Mouse (Mus musculus) neural tube, embryonic 12.5 days (tissue): ENCODE measurements at regions not wholly inside any gene's neighbourhood (a gene's known extent, or its start where the extent isn't known, plus 50 kb on each side); places are given as distances from the start of the nearest gene placed in this dataset.

ENCODE experiments used
- ATAC-seq: fragments of 200-750 bp; cut with Nextera tagmentation; 2 replicates; pipeline ENCODE4 v1.8.0; 2017; ENCODE audit warnings: low read depth, mild to moderate bottlenecking, moderate TSS enrichment, moderate library complexity; ENCODE audit not compliant: low FRiP score
- H3K27ac ChIP-seq: fragments of 300-500 bp; sonication (generic); 2 replicates; pipeline ENCODE4 v1.5.1; 2016
- H3K27me3 ChIP-seq: fragments of 300-500 bp; sonication (generic); replicated peaks from 2 replicates; pipeline ENCODE4 v1.6.1; 2016; ENCODE audit warnings: mild to moderate bottlenecking
- H3K36me3 ChIP-seq: fragments of 300-500 bp; sonication (generic); 2 replicates; pipeline ENCODE4 v1.6.1; 2016; ENCODE audit warnings: mild to moderate bottlenecking
- H3K4me1 ChIP-seq: fragments of 300-500 bp; sonication (generic); 2 replicates; pipeline ENCODE4 v1.6.1; 2016
- H3K4me2 ChIP-seq: fragments of 300-500 bp; sonication (generic); replicated peaks from 2 replicates; pipeline ENCODE4 v1.6.1; 2016; ENCODE audit warnings: mild to moderate bottlenecking
- H3K4me3 ChIP-seq: fragments of 300-500 bp; sonication (generic); 2 replicates; pipeline ENCODE4 v1.5.1; 2016
- H3K9ac ChIP-seq: fragments of 300-500 bp; sonication (generic); 2 replicates; pipeline ENCODE4 v1.6.1; 2016; ENCODE audit warnings: mild to moderate bottlenecking
- H3K9me3 ChIP-seq: fragments of 300-500 bp; sonication (generic); 2 replicates; pipeline ENCODE4 v1.6.1; 2016; ENCODE audit warnings: mild to moderate bottlenecking
- WGBS: fragments of 180-500 bp; shearing (Covaris S2); methylation state at CpG from one replicate; pipeline ENCODE4 v1.1.7; 2016; 5-methylcytosine and 5-hydroxymethylcytosine counted together

DNA sequence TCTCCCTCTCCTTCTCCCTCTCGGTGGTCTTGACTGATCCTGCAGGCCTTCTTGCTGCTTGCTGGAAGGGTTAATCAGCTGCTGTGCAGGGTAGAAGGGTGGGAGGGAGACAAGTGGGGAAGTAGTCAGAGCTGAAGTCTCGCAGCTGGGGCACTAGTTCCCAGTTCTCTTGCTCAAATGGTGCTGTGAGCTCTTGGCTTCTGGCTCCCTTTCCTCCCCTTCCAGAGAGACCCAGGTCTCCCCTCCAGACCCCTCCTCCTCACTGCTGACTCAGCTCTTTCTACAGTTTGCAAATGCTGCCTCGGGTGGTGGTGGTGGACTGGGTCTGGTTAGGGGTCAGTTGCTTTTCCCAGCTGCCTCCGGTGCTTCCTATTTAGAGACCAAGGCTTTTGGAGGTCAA, 100.8 kb upstream of the Id2 start:
- Histone ChIP-seq H3K4me2 (no peak overlapping the region), H3K4me1 (no peaks in the 10 kb centered on the region), H3K4me3 (no peak overlapping the region), H3K9ac (no peak overlapping the region), H3K27ac (no peak overlapping the region), H3K9me3 (no peaks in the 10 kb centered on the region), H3K27me3 (no peaks in the 10 kb centered on the region), H3K36me3 (no peaks in the 10 kb centered on the region)
- no peak for ATAC-seq
- WGBS, result 36% methylated on average over 4 of the region's 4 CpGs

DNA sequence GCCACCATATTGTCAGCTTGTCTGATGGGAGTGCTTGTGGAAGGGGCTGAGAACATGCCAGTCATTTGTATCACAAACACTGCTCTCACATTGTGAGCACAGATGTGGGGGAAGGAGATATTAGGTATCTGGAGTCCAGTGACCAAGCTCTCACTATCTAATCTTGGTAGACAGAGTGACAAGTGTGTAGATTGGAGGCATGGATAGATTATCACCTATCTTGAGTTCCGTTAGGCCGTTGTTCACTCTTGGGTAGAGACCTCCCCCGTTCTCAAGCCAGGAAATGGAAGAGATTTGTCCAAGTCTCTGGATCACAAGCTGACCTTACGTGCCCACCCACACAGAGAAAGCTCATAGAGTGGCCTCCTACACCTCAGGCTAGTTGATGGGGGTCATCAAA, 99.1 kb upstream of the Id2 start:
- no peaks in the 10 kb centered on the region for H3K36me3 ChIP-seq
- H3K27ac ChIP-seq, result no peak overlapping the region
- H3K4me3 ChIP-seq, result no peak overlapping the region
- 94% methylated on average over 4 of the region's 4 CpGs for WGBS
- no peak for ATAC-seq
- H3K9ac ChIP-seq, result no peak overlapping the region
- H3K9me3 ChIP-seq, result no peaks in the 10 kb centered on the region
- no peaks in the 10 kb centered on the region for H3K4me1 ChIP-seq
- no peak overlapping the region for H3K4me2 ChIP-seq
- no peaks in the 10 kb centered on the region for H3K27me3 ChIP-seq

DNA sequence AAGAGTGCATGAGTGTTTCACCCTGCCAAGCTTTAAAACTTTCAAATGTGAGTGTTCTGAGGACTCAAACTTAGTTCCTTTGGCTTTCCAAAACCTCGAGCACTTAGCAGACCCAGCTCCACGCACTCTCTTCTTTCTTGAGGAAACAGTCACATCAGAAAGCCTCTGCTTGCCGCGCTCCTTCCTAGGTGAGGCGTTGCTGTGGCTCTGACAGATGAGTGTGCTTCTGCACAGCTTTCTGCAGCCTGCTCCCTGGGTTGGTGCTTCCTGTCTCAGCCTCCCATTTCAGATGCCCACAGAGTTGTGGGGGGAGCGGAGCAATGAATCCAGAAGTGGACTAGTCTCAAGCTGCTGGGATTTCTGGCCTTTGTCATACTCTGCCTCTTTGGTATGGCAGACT, 95.3 kb upstream of the Id2 start:
- no peak overlapping the region for H3K9ac ChIP-seq
- no peak overlapping the region for H3K4me2 ChIP-seq
- no peak for ATAC-seq
- WGBS, result 91% methylated on average over 6 of the region's 6 CpGs
- H3K27ac ChIP-seq, result no peak overlapping the region
- no peaks in the 10 kb centered on the region for H3K36me3 ChIP-seq
- H3K9me3 ChIP-seq, result no peaks in the 10 kb centered on the region
- H3K4me1 ChIP-seq, result no peaks in the 10 kb centered on the region
- H3K27me3 ChIP-seq, result no peaks in the 10 kb centered on the region
- no peak overlapping the region for H3K4me3 ChIP-seq

DNA sequence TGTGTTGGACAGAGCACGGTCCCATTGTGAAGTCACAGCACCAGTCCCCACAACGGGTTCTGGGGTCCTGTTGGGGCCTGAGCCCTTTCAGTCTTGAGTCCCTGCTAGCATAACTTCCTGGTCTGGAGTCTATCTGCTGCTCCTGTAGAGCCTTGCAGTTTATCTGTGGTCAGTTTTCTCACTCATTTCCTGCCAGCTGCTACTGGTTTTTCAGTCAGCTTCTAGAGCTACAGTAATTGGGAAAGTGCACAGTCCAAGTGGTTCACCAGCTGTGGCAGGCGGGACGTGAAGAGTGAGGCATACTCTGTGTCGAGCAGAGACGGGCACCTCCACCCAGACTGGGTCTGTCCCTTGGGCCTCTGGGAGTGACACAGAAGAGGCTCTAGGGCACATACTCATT, 93.4 kb upstream of the Id2 start:
- no peaks in the 10 kb centered on the region for H3K9me3 ChIP-seq
- H3K27ac ChIP-seq, result no peak overlapping the region
- H3K27me3 ChIP-seq, result no peaks in the 10 kb centered on the region
- ATAC-seq, result no peak
- H3K9ac ChIP-seq, result no peak overlapping the region
- no peaks in the 10 kb centered on the region for H3K36me3 ChIP-seq
- WGBS, result 65% methylated on average over 6 of the region's 6 CpGs
- no peak overlapping the region for H3K4me2 ChIP-seq
- no peak overlapping the region for H3K4me3 ChIP-seq
- H3K4me1 ChIP-seq, result no peaks in the 10 kb centered on the region

DNA sequence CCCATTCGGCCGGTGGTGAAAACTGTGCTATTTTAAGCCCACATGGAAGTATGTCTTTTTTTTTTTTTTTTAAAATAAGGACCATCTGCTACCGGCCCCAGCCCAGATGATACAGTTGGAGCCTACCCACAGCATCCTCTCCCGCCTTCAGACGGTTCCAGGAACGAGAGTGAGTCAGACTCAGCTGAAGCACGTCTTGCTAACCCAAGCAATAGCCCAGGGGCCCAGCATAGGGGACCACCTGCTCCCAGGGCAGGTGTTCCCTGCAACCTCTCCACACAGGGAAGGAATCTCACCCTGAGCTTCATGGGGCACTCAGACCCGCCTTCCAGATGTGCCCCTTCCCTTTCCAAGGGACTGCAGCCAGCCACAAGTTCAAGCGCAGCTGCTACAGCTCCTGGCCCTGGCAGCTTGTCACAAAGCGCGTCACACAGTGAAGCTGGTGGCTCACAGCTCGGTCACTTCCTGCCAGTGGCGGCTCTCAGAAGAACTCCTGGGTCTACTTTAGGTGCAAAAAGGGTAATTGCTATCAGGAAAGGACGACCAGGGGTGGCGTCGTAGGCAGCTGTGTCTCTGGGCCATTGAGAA, 92.3 kb upstream of the Id2 start:
- H3K36me3 ChIP-seq, result no peaks in the 10 kb centered on the region
- H3K4me3 ChIP-seq, result no peak overlapping the region
- ATAC-seq, result no peak
- H3K9ac ChIP-seq, result no peak overlapping the region
- no peaks in the 10 kb centered on the region for H3K27me3 ChIP-seq
- no peaks in the 10 kb centered on the region for H3K4me1 ChIP-seq
- H3K27ac ChIP-seq, result no peak overlapping the region
- H3K4me2 ChIP-seq, result no peak overlapping the region
- H3K9me3 ChIP-seq, result no peaks in the 10 kb centered on the region
- WGBS, result 73% methylated on average over 16 of the region's 16 CpGs

DNA sequence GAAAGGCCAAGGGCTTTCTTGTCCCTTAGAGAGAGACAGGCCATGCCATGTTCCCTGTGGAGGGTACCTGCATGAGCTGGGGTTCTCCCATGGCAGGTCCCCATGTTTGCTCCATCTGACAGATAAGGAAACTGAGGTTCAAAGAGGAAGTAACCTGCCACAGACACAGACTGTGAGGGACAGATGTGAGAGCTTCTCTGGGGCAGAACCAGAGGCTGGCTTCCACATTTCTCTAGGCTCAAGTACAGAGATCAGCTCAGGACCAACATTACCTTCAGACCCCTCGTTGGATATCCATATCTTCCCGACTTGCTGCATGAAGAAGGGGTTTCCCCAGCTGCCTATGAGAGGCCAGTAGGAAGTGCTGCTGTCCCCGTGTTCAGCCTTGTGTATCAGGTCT, 91.6 kb upstream of the Id2 start:
- H3K9me3 ChIP-seq, result no peaks in the 10 kb centered on the region
- no peaks in the 10 kb centered on the region for H3K36me3 ChIP-seq
- no peak overlapping the region for H3K27ac ChIP-seq
- no peaks in the 10 kb centered on the region for H3K4me1 ChIP-seq
- no peak overlapping the region for H3K4me3 ChIP-seq
- WGBS, result 75% methylated on average over 3 of the region's 3 CpGs
- H3K9ac ChIP-seq, result no peak overlapping the region
- H3K27me3 ChIP-seq, result no peaks in the 10 kb centered on the region
- ATAC-seq, result no peak
- H3K4me2 ChIP-seq, result no peak overlapping the region

DNA sequence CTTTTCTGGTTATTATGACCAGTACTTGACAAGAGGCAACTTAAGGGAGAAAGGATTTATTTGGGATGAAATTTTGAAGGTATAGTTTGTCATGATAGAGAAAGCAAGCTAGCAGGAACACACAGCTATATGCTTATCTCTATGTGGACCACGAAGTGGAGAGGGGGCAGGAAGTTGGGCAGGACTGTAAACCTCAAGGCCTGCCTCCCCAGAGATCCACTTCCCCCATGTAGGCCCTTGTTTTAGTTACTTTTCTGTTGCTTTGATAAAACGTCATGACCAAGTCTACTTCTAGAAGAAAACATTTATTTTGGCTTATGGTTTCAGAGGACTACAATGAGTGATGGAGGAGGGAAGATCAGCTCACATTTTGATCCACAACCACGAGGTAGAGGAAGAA, 90.3 kb upstream of the Id2 start:
- H3K9me3 ChIP-seq, result no peaks in the 10 kb centered on the region
- no peaks in the 10 kb centered on the region for H3K27me3 ChIP-seq
- H3K9ac ChIP-seq, result no peak overlapping the region
- H3K36me3 ChIP-seq, result no peaks in the 10 kb centered on the region
- H3K4me2 ChIP-seq, result no peak overlapping the region
- WGBS, result 78% methylated on average over 3 of the region's 3 CpGs
- no peak overlapping the region for H3K4me3 ChIP-seq
- H3K4me1 ChIP-seq, result no peaks in the 10 kb centered on the region
- no peak for ATAC-seq
- no peak overlapping the region for H3K27ac ChIP-seq

DNA sequence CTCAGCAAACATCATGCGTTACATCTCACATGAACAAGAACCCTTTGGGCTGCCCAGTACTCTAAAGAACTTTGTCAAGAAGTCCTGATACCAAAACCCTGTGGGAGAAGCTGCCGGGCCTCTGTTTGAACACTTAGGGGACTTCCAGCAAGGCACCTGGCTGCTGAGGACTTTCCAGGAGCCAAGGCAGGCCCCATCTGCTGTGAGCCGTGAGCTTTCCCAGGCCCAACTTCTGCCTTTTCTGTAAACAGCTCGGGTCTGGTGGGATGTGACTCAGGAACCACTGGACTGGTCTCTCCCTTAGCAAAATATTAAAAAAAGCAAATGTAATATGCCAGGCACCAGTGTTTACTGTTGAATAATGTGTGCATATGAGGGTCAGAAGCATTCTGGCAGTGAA, 85.7 kb upstream of the Id2 start:
- Histone ChIP-seq H3K27ac (no peak overlapping the region), H3K4me1 (no peaks in the 10 kb centered on the region), H3K36me3 (no peaks in the 10 kb centered on the region), H3K4me3 (no peak overlapping the region), H3K9ac (no peak overlapping the region), H3K9me3 (no peaks in the 10 kb centered on the region), H3K27me3 (no peaks in the 10 kb centered on the region), H3K4me2 (no peak overlapping the region)
- no peak for ATAC-seq
- WGBS, result 88% methylated on average over 4 of the region's 4 CpGs

DNA sequence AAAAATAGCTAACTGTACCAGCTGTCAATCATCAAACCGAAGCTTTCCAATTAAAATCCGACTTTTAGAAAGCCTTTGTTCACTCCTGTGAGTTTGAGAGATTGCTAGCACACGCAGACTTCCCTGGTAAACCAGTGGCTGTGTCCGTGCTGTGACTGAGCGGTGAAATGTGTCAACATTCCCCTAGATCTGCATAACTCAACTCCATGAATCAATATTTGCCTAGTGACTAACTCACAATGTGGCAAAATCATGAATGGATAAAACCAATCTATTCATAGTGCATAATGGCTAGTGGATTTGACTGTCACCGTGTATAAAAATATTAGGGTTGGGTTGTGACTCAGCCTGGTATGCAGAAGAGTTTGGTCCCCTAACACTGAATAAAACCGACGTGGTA, 84.4 kb upstream of the Id2 start:
- Histone ChIP-seq H3K36me3 (no peaks in the 10 kb centered on the region), H3K4me2 (no peak overlapping the region), H3K9ac (no peak overlapping the region), H3K4me3 (no peak overlapping the region), H3K27ac (no peak overlapping the region), H3K27me3 (no peaks in the 10 kb centered on the region), H3K9me3 (no peaks in the 10 kb centered on the region), H3K4me1 (no peaks in the 10 kb centered on the region)
- 94% methylated on average over 8 of the region's 8 CpGs for WGBS
- no peak for ATAC-seq

DNA sequence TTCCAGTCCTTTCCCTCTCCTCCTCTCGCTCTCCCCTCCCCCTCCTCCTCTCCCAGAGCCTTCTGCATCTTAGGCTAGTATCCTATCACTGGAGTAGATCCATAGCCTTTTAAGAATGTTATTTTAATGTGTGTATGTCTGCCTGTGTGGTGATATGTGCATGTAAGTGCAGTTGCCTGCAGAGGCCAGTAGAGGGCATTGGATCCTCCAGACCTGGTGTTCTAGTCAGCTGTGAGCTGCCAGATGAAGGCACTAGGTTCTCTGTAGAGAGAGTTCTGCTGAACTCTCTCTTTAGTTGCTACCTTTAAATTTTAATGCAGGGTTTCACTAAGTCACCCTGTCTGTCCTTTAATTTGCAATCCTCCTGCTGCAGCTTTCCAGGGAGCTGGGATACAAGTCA, 83.9 kb upstream of the Id2 start:
- ATAC-seq, result no peak
- no peaks in the 10 kb centered on the region for H3K9me3 ChIP-seq
- H3K27me3 ChIP-seq, result no peaks in the 10 kb centered on the region
- H3K9ac ChIP-seq, result no peak overlapping the region
- no peak overlapping the region for H3K4me2 ChIP-seq
- H3K36me3 ChIP-seq, result no peaks in the 10 kb centered on the region
- WGBS, result 94% methylated on average over 1 of the region's 1 CpGs
- no peak overlapping the region for H3K4me3 ChIP-seq
- no peaks in the 10 kb centered on the region for H3K4me1 ChIP-seq
- no peak overlapping the region for H3K27ac ChIP-seq

DNA sequence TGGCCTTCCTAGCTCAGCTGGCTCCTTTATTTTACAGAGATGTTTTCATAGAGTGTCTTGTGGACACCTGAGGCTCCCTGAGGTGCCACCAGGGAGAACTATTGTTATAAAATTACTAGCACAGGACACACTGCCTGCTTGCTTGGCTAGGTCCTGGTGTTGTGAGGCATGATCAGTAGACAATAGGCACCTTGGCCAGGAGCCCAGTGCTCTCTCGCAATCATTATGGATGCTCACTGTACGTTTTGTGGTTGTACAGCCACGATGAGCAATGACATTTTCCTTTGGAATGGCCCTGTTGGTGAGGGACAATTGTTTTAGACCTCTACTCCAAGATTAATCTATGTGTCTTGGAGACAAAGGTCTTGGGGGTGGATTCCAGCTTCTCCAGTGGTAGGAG, 83.3 kb upstream of the Id2 start:
- no peak overlapping the region for H3K4me2 ChIP-seq
- no peak for ATAC-seq
- no peaks in the 10 kb centered on the region for H3K36me3 ChIP-seq
- H3K9ac ChIP-seq, result no peak overlapping the region
- H3K4me1 ChIP-seq, result no peaks in the 10 kb centered on the region
- WGBS, result 75% methylated on average over 3 of the region's 3 CpGs
- H3K9me3 ChIP-seq, result no peaks in the 10 kb centered on the region
- H3K27ac ChIP-seq, result no peak overlapping the region
- H3K4me3 ChIP-seq, result no peak overlapping the region
- no peaks in the 10 kb centered on the region for H3K27me3 ChIP-seq

DNA sequence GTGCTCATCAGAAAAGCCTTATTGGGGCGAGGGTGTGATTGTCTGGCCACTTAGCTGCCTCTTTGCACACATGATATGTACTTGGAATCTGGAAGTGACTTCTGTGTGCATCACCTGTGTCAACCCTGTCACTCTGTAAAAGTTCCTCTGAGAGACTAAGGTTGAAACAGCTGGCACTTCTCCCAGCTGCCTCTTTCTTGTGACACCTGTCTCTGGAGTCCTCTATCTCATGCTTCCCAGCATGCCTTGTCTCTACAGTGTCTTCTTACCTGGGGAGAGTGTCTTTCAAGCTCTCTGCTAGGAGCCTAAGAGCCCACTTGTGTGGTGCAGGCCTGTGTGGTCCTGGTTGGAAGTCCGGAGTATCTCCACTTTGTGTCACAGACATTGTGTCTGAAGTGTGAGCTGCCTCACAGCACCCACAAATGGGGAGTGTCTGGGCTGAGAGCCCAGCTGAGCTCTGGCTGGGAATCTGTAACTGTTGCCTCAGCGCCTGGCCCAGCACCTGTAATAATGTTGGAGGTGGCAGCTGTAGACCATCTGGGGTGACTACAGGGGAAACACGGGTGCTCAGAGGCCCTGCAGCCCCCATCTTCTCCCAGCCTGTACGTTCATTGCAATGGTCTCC, 81.7 kb upstream of the Id2 start:
- Histone ChIP-seq H3K27ac (no peak overlapping the region), H3K9ac (no peak overlapping the region)
- ATAC-seq, result no peak

DNA sequence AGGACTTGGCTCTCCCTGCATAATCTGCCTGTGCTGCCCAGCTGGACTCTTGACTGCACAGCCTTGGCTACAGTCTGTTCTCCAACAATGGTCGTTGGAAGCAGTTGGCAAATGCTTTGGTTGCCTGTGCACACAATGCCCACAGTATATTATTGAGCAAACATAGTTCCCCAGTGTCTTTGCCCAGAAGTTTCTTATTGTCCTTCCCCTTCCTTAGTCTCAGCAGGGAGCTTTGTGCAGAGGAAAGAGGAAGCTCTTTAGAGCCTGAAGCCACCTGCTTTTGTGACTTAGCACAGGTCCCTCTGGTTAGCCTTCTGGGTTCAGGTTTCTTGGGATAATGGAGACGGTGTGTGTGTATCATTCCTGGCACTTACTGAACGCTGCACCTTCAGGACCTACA, 80.9 kb upstream of the Id2 start:
- Histone ChIP-seq H3K27ac (no peak overlapping the region), H3K4me3 (no peak overlapping the region), H3K9ac (no peak overlapping the region), H3K4me2 (no peak overlapping the region), H3K36me3 (no peaks in the 10 kb centered on the region), H3K27me3 (no peaks in the 10 kb centered on the region), H3K9me3 (no peaks in the 10 kb centered on the region), H3K4me1 (no peaks in the 10 kb centered on the region)
- WGBS, result 82% methylated on average over 3 of the region's 3 CpGs
- no peak for ATAC-seq

More for the DNA sequence above, 81.7 kb upstream of the Id2 start:
- no peak overlapping the region for H3K4me2 ChIP-seq
- no peaks in the 10 kb centered on the region for H3K9me3 ChIP-seq
- no peaks in the 10 kb centered on the region for H3K36me3 ChIP-seq
- no peak overlapping the region for H3K4me3 ChIP-seq
- H3K4me1 ChIP-seq, result no peaks in the 10 kb centered on the region
- H3K27me3 ChIP-seq, result no peaks in the 10 kb centered on the region
- 88% methylated on average over 5 of the region's 5 CpGs for WGBS
